Mouse (Mus musculus) hindbrain, embryonic 16.5 days (tissue): Measurements from ENCODE around the gene Arsb. TPM values are rescaled to one million over a fixed set of nuclear protein-coding genes. Genes with fewer than 3 reads are reported as not detected.

Experiments
- ATAC-seq: fragments of 200-750 bp; cut with Nextera tagmentation; 2 replicates; pipeline ENCODE4 v1.8.0; 2017; ENCODE audit warnings: moderate TSS enrichment, moderate library complexity
- H3K27ac ChIP-seq: fragments of 300-500 bp; sonication (generic); 2 replicates; pipeline ENCODE4 v1.5.1; 2014; ENCODE audit warnings: low read depth, mild to moderate bottlenecking, control low read depth, low read length, moderate library complexity
- H3K27me3 ChIP-seq: fragments of 300-500 bp; sonication (generic); replicated peaks from 2 replicates; pipeline ENCODE4 v1.6.1; 2014; ENCODE audit warnings: low read length; ENCODE audit not compliant: control insufficient read depth, insufficient read depth
- H3K36me3 ChIP-seq: fragments of 300-500 bp; sonication (generic); 2 replicates; pipeline ENCODE4 v1.6.1; 2014; ENCODE audit warnings: mild to moderate bottlenecking, low read length, moderate library complexity, mixed read lengths; ENCODE audit not compliant: control insufficient read depth, insufficient read depth
- H3K4me1 ChIP-seq: fragments of 300-500 bp; sonication (generic); 2 replicates; pipeline ENCODE4 v1.6.1; 2014; ENCODE audit warnings: low read depth, low read length; ENCODE audit not compliant: control insufficient read depth, insufficient read depth
- H3K4me2 ChIP-seq: fragments of 300-500 bp; sonication (generic); 2 replicates; pipeline ENCODE4 v1.6.1; 2014; ENCODE audit warnings: mild to moderate bottlenecking, low read length, control low read depth, moderate library complexity
- H3K4me3 ChIP-seq: fragments of 300-500 bp; sonication (generic); 2 replicates; pipeline ENCODE4 v1.5.1; 2014; ENCODE audit warnings: mild to moderate bottlenecking, low read length, control low read depth, moderate library complexity
- H3K9ac ChIP-seq: fragments of 300-500 bp; sonication (generic); 2 replicates; pipeline ENCODE4 v1.6.1; 2014; ENCODE audit warnings: low read depth, mild to moderate bottlenecking, control low read depth, low read length, moderate library complexity
- H3K9me3 ChIP-seq: fragments of 300-500 bp; sonication (generic); 2 replicates; pipeline ENCODE4 v1.6.1; 2014; ENCODE audit warnings: mild to moderate bottlenecking, low read length, moderate library complexity; ENCODE audit not compliant: control insufficient read depth
- WGBS: fragments of 180-500 bp; shearing (Covaris S2); extraction: QIAGEN DNeasy Blood & Tissue Kit; methylation state at CpG from one replicate; pipeline ENCODE4 v1.1.7; 2014; 5-methylcytosine and 5-hydroxymethylcytosine counted together
- polyA plus RNA-seq: library from polyadenylated mRNA; unstranded; fragments of >200 nt; fragmentation: Nextera tagmentation; extraction: Ambion mirVana; gene quantifications from 2 replicates; pipeline ENCODE4 v1.2.1, GENCODE M21; 2015

Arsb gene
- polyA plus RNA-seq, 1 experiment from 2014 or later = 12.1 TPM

DNA sequence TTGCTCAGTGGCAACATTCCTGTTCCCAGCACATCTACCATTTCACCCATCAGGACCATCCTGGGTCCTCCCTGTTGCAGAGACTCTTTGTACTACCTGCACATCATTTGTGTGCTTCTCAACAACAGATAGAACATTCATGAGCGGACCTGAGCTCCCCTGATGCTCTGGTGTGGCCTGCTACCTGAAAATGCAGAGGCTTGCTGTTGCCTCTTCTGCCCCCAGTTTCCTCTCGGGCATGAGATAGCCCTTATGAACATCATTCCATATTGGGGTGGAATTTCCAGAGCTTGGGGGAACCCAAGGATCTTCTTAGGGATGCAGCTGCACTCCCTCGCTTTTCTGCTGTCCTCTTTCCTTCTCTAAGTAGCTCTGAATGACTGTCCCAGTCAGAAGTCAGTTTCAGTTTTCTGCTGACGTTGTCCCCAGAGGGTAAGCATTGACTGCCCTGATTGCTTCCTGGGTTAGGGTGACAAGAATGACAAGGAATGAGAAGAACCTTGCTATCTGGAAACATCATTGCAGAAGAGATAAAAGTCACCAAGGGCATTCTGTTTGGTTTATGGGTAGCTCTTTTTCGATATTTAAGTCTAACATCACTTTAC, 78.4 kb downstream of the Arsb start:
- Histone ChIP-seq H3K9me3 (no peaks in the 10 kb centered on the region), H3K36me3 (no peaks in the 10 kb centered on the region), H3K27ac (no peak overlapping the region), H3K4me1 (no peaks in the 10 kb centered on the region), H3K4me3 (no peak overlapping the region), H3K4me2 (no peak overlapping the region), H3K9ac (no peak overlapping the region), H3K27me3 (no peaks in the 10 kb centered on the region)
- ATAC-seq = no peak
- WGBS = 90% methylated on average over 5 of the region's 5 CpGs

DNA sequence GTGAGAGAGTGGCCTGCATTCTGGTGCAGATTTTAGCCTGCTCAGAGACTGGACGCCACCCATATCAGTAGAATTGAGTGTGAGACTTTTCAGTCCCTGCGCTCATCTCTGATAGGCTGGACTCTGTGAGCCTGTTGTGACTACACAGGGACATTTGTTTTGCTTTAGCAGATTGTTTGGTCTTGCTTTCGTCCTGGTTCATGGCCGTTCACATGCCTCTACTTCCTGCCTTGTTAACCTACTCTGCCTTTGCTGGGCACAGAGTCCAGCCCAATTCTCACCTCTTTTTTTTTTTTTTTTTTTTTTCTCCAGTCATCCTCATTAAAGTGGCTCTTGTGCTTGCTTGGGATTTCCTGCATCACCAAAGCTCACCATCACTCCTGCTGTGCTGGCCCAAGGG, 79.2 kb downstream of the Arsb start:
- 77% methylated on average over 4 of the region's 4 CpGs for WGBS

GRCm38 (mm10) chr13:93852419-93853138, 81.1 kb downstream of the Arsb start:
- no peaks in the 10 kb centered on the region for H3K4me1 ChIP-seq
- ATAC-seq = no peak
- H3K36me3 ChIP-seq = no peaks in the 10 kb centered on the region
- H3K27me3 ChIP-seq = no peaks in the 10 kb centered on the region
- no peak overlapping the region for H3K27ac ChIP-seq
- no peak overlapping the region for H3K4me3 ChIP-seq
- 61% methylated on average over 14 of the region's 14 CpGs for WGBS
- H3K9me3 ChIP-seq = no peaks in the 10 kb centered on the region
- no peak overlapping the region for H3K4me2 ChIP-seq
- no peak overlapping the region for H3K9ac ChIP-seq

More for the DNA sequence above, 79.2 kb downstream of the Arsb start:
- no peak for ATAC-seq
- Histone ChIP-seq H3K4me1 (no peaks in the 10 kb centered on the region), H3K9ac (no peak overlapping the region), H3K36me3 (no peaks in the 10 kb centered on the region), H3K27ac (no peak overlapping the region), H3K27me3 (no peaks in the 10 kb centered on the region), H3K4me2 (no peak overlapping the region), H3K4me3 (no peak overlapping the region), H3K9me3 (no peaks in the 10 kb centered on the region)

- H3K4me1 ChIP-seq = no peaks in the 10 kb centered on the region
- WGBS = 91% methylated on average over 6 of the region's 6 CpGs
- no peaks in the 10 kb centered on the region for H3K36me3 ChIP-seq
- H3K4me3 ChIP-seq = no peak overlapping the region
- H3K4me2 ChIP-seq = no peak overlapping the region
- no peaks in the 10 kb centered on the region for H3K9me3 ChIP-seq
- no peak overlapping the region for H3K27ac ChIP-seq
- no peak for ATAC-seq
- no peaks in the 10 kb centered on the region for H3K27me3 ChIP-seq
- H3K9ac ChIP-seq = no peak overlapping the region
These were observed 82.3 kb downstream of the Arsb start for GRCm38 (mm10) chr13:93853767-93854166.

DNA sequence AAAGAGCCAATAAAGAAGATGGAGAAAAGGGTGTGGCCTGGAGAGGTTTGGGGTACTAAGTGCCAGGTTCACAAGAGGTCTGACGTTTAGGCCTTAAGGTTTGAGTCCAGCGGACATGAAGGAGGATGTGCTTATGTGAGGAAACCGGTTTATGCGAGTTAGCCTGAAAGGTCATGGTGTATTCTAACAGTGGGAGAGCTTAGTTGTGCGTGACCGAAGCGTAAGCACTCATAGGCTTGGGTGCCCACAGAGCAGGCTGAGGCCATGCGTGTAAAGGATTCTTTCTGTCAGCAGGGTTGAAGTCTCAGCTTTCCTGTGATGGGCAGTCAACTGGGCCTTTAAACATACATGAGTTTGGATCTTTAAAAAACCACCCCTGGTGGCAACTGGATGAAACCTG, 82.9 kb downstream of the Arsb start:
- no peaks in the 10 kb centered on the region for H3K36me3 ChIP-seq
- H3K4me3 ChIP-seq = no peak overlapping the region
- H3K4me2 ChIP-seq = no peak overlapping the region
- no peaks in the 10 kb centered on the region for H3K4me1 ChIP-seq
- no peak overlapping the region for H3K27ac ChIP-seq
- H3K9ac ChIP-seq = no peak overlapping the region
- no peaks in the 10 kb centered on the region for H3K27me3 ChIP-seq
- no peaks in the 10 kb centered on the region for H3K9me3 ChIP-seq
- no peak for ATAC-seq
- WGBS = 87% methylated on average over 8 of the region's 8 CpGs

DNA sequence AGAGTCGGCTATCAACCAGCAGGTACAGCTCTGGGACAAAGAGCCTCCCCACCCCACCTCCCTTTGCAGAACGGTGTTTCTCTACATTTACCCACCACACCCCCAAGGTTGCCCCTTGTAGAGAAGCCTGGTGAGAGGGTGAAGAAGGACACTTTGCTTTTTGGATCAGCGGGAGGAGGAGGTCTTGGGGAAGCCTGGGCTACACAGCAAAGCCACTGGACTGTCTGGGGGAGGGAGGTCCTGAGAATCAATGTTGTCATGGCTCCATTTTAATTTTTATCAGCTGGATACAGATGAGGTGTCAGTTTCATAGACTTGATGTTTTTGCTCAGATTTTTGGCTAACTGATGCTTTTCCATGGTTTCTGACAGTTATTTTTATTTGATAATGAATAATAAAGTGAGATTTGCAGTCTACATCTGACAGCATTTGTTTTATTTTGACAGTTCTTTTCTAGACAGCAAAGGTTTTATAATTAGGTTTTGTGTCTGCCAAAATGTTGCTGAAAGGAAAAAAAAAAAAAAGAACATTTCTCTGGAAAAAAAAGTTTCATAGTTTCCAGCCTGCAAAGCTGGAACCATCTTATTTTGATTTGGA, 83.6 kb downstream of the Arsb start:
- no peaks in the 10 kb centered on the region for H3K27me3 ChIP-seq
- no peak overlapping the region for H3K4me3 ChIP-seq
- no peak overlapping the region for H3K9ac ChIP-seq
- 85% methylated on average over 3 of the region's 3 CpGs for WGBS
- no peaks in the 10 kb centered on the region for H3K9me3 ChIP-seq
- H3K4me1 ChIP-seq = no peaks in the 10 kb centered on the region
- H3K27ac ChIP-seq = no peak overlapping the region
- no peak overlapping the region for H3K4me2 ChIP-seq
- no peak for ATAC-seq
- H3K36me3 ChIP-seq = no peaks in the 10 kb centered on the region

DNA sequence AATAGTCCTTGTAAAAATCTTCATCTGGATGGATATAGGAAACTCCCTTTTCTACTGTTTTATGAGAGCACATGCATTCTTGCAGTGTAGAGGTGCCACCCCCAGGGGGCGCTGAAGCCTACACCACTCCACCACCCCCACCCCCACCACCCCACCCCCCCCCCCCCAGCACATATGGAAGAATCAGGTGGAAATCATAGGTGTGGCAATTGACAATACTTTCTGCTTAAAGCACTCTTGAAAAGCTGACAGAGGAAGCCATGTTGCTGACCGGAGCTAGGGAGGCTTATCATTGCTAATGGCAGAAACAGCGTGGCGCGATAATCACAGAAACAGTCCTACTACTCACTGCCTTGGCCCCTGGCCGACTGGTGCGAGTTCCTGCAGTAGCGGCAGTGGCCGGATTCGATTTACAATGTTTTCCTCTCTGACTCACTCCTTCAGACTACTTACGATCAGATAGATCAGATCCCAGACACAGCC, 84.3 kb downstream of the Arsb start:
- WGBS = 44% methylated on average over 11 of the region's 11 CpGs
- Histone ChIP-seq H3K36me3 (no peaks in the 10 kb centered on the region), H3K4me3 (no peak overlapping the region), H3K9ac (no peak overlapping the region), H3K4me1 (no peaks in the 10 kb centered on the region), H3K27me3 (no peaks in the 10 kb centered on the region), H3K9me3 (no peaks in the 10 kb centered on the region), H3K4me2 (peak overlapping the region; percentile 2; the same call in 1 of the 2 replicates), H3K27ac (no peak overlapping the region)
- ATAC-seq = no peak

- H3K4me1 ChIP-seq = no peaks in the 10 kb centered on the region
- ATAC-seq = no peak
- no peak overlapping the region for H3K4me3 ChIP-seq
- no peaks in the 10 kb centered on the region for H3K9me3 ChIP-seq
- no peak overlapping the region for H3K9ac ChIP-seq
- no peaks in the 10 kb centered on the region for H3K36me3 ChIP-seq
- no peak overlapping the region for H3K27ac ChIP-seq
- WGBS = 89% methylated on average over 2 of the region's 2 CpGs
- H3K27me3 ChIP-seq = no peaks in the 10 kb centered on the region
- H3K4me2 ChIP-seq = no peak overlapping the region
These were observed 89.8 kb downstream of the Arsb start for GRCm38 (mm10) chr13:93861211-93861610.

DNA sequence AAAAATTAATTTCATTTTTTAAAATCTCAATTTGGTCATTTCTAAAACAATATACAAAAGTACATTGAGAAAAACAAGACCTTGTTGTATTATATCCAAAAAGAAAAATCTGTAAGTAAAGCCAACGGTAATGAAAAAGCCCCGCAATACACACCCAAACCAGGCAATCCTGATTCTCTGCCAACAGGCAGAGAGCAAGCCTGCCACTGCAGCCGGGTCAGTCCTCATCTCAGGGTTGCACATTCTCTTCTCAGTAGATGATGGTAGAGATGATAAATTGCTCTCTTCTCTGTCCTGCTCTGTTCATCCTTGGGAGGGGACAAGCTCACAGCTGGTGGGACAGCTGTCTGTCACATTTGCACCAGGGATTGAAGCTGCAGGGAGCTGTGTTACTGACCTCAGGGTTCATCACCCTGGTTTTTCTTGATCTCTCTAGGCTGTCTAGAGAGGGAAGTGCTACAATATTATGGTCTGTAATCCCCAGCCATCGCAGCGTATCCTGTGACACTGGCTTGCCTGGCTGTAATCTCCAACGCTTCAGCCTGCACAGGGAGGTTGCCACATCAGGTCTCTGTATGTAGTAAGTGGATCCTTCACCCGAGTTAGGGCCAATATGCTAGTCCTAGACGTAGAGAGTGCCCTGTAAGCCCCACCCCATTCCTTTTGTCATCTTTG, 92.8 kb downstream of the Arsb start:
- H3K27ac ChIP-seq = no peak overlapping the region
- H3K4me2 ChIP-seq = no peak overlapping the region
- H3K9me3 ChIP-seq = peaks cover 7% of the 10 kb centered on the region
- H3K4me1 ChIP-seq = no peaks in the 10 kb centered on the region
- H3K27me3 ChIP-seq = no peaks in the 10 kb centered on the region
- no peak overlapping the region for H3K9ac ChIP-seq
- no peak for ATAC-seq
- 58% methylated on average over 8 of the region's 8 CpGs for WGBS
- no peak overlapping the region for H3K4me3 ChIP-seq
- H3K36me3 ChIP-seq = no peaks in the 10 kb centered on the region
